Mouse (Mus musculus): Measurements from ENCODE around the gene Cntnap1. TPM values are rescaled to one million over a fixed set of nuclear protein-coding genes. Genes with fewer than 3 reads are reported as not detected.
A peak's percentile ranks its signal among the peaks of the same experiment; 100 is the strongest.

Gene Cntnap1
- total RNA-seq, 1 experiment: 0.18 TPM

- no peak overlapping the region for H3K9ac ChIP-seq (ENCODE audit: insufficient read depth, low read depth, low read length, poor library complexity, severe bottlenecking)
- no peak for DNase-seq (ENCODE audit: low read depth, low spot score)
- H3K4me1 ChIP-seq (ENCODE audit: control insufficient read depth in 2 of 2, insufficient read depth in 2 of 2, low read length in 2 of 2, poor library complexity in 1 of 2): no peaks in the 10 kb centered on the region
- H3K36me3 ChIP-seq (ENCODE audit: control insufficient read depth, insufficient read depth, low read length, poor library complexity, severe bottlenecking): no peaks in the 10 kb centered on the region; the same call in 1 of the 2 replicates
- in situ Hi-C loops (cut with MboI; ENCODE audit: low sequenced_read_pairs in 2 of 2, unreplicated experiment in 2 of 2): no loop called here
- no peak overlapping the region for H3K27ac ChIP-seq (ENCODE audit: insufficient read depth, low read depth, low read length, poor library complexity, severe bottlenecking)
- no peak for TF ChIP-seq ZNF384 (IDR thresholded peaks at IDR 0.05; ENCODE audit: low read depth, low read length)
- no peak for TF ChIP-seq HCFC1 (IDR thresholded peaks at IDR 0.05; ENCODE audit: borderline replicate concordance, insufficient read depth, low read length)
- no peak for TF ChIP-seq ZC3H11A (IDR thresholded peaks at IDR 0.05; ENCODE audit: borderline replicate concordance, low read depth, low read length)
- TF ChIP-seq CHD2 (IDR thresholded peaks at IDR 0.05; ENCODE audit: low read depth, low read length): no peak
- TF ChIP-seq MAFK (IDR thresholded peaks at IDR 0.05; ENCODE audit: insufficient read depth, low read depth, low read length): no peak
- no peak overlapping the region for H3K4me3 ChIP-seq (ENCODE audit: insufficient read depth in 1 of 2, low read depth in 1 of 2, low read length in 2 of 2, poor library complexity in 1 of 2, severe bottlenecking in 1 of 2)
- H3K9me3 ChIP-seq (ENCODE audit: control insufficient read depth, insufficient read depth, low read depth, low read length): no peaks in the 10 kb centered on the region
These were observed 51.1 kb downstream of the Cntnap1 start for GRCm38 (mm10) chr11:101221306-101221986.

GRCm38 (mm10) chr11:101224337-101224736, 54.0 kb downstream of the Cntnap1 start:
- Histone ChIP-seq H3K36me3 (ENCODE audit: control insufficient read depth, insufficient read depth, low read length, poor library complexity, severe bottlenecking) (no peaks in the 10 kb centered on the region; the same call in 1 of the 2 replicates), H3K9me3 (ENCODE audit: control insufficient read depth, insufficient read depth, low read depth, low read length) (no peaks in the 10 kb centered on the region), H3K4me1 (ENCODE audit: control insufficient read depth in 2 of 2, insufficient read depth in 2 of 2, low read length in 2 of 2, poor library complexity in 1 of 2) (peaks cover 0 to under 1% of the 10 kb centered on the region in 2 experiments; a peak in 1 of 4 replicates), H3K27ac (ENCODE audit: insufficient read depth, low read depth, low read length, poor library complexity, severe bottlenecking) (no peak overlapping the region), H3K4me3 (ENCODE audit: insufficient read depth in 1 of 2, low read depth in 1 of 2, low read length in 2 of 2, poor library complexity in 1 of 2, severe bottlenecking in 1 of 2) (no peak overlapping the region), H3K9ac (ENCODE audit: insufficient read depth, low read depth, low read length, poor library complexity, severe bottlenecking) (no peak overlapping the region)
- in situ Hi-C loops (cut with MboI; ENCODE audit: low sequenced_read_pairs in 2 of 2, unreplicated experiment in 2 of 2): no loop called here
- no peak for DNase-seq (ENCODE audit: low read depth, low spot score)
- TF ChIP-seq ZC3H11A (IDR thresholded peaks at IDR 0.05; ENCODE audit: borderline replicate concordance, low read depth, low read length) (no peak), MAFK (IDR thresholded peaks at IDR 0.05; ENCODE audit: insufficient read depth, low read depth, low read length) (no peak), CHD2 (IDR thresholded peaks at IDR 0.05; ENCODE audit: low read depth, low read length) (no peak), ZNF384 (IDR thresholded peaks at IDR 0.05; ENCODE audit: low read depth, low read length) (no peak), HCFC1 (IDR thresholded peaks at IDR 0.05; ENCODE audit: borderline replicate concordance, insufficient read depth, low read length) (no peak)

GRCm38 (mm10) chr11:101225331-101226064, 55.2 kb downstream of the Cntnap1 start:
- in situ Hi-C loops (cut with MboI; ENCODE audit: low sequenced_read_pairs in 2 of 2, unreplicated experiment in 2 of 2): no loop called here
- TF ChIP-seq ZNF384 (IDR thresholded peaks at IDR 0.05; ENCODE audit: low read depth, low read length) (no peak), MAFK (IDR thresholded peaks at IDR 0.05; ENCODE audit: insufficient read depth, low read depth, low read length) (no peak), CHD2 (IDR thresholded peaks at IDR 0.05; ENCODE audit: low read depth, low read length) (peak; percentile 34; the same call in 1 of the 2 replicates)

GRCm38 (mm10) chr11:101226065-101226701, 55.9 kb downstream of the Cntnap1 start, which contains the start of gene Ezh1:
Gene Ezh1 (minus strand): TSS chr11:101226463.
- no peaks in the 10 kb centered on the region; the same call in 1 of the 2 replicates for H3K36me3 ChIP-seq (ENCODE audit: control insufficient read depth, insufficient read depth, low read length, poor library complexity, severe bottlenecking)
- peak within 1 kb of the TSS; percentile 85 to 91 for H3K4me3 ChIP-seq (ENCODE audit: insufficient read depth in 1 of 2, low read depth in 1 of 2, low read length in 2 of 2, poor library complexity in 1 of 2, severe bottlenecking in 1 of 2)
- H3K27ac ChIP-seq (ENCODE audit: insufficient read depth, low read depth, low read length, poor library complexity, severe bottlenecking): no peak within 1 kb of the TSS
- TF ChIP-seq CHD2 (IDR thresholded peaks at IDR 0.05; ENCODE audit: low read depth, low read length): no peak
- TF ChIP-seq HCFC1 (IDR thresholded peaks at IDR 0.05; ENCODE audit: borderline replicate concordance, insufficient read depth, low read length): no peak
- no peak for TF ChIP-seq ZNF384 (IDR thresholded peaks at IDR 0.05; ENCODE audit: low read depth, low read length)
- TF ChIP-seq MAFK (IDR thresholded peaks at IDR 0.05; ENCODE audit: insufficient read depth, low read depth, low read length): no peak
- no peak for TF ChIP-seq ZC3H11A (IDR thresholded peaks at IDR 0.05; ENCODE audit: borderline replicate concordance, low read depth, low read length)
- peak; percentile 79 for DNase-seq (ENCODE audit: low read depth, low spot score)
- in situ Hi-C loops (cut with MboI; ENCODE audit: low sequenced_read_pairs in 2 of 2, unreplicated experiment in 2 of 2): no loop called here
- peak within 1 kb of the TSS; percentile 77 for H3K9ac ChIP-seq (ENCODE audit: insufficient read depth, low read depth, low read length, poor library complexity, severe bottlenecking)
- no peaks in the 10 kb centered on the region for H3K9me3 ChIP-seq (ENCODE audit: control insufficient read depth, insufficient read depth, low read depth, low read length)
- H3K4me1 ChIP-seq (ENCODE audit: control insufficient read depth in 2 of 2, insufficient read depth in 2 of 2, low read length in 2 of 2, poor library complexity in 1 of 2): peaks cover 4 to 15% of the 10 kb centered on the region in 2 experiments

More at GRCm38 (mm10) chr11:101225331-101226064, 55.2 kb downstream of the Cntnap1 start:
- no peak for DNase-seq (ENCODE audit: low read depth, low spot score)
- Histone ChIP-seq H3K9me3 (ENCODE audit: control insufficient read depth, insufficient read depth, low read depth, low read length) (no peaks in the 10 kb centered on the region), H3K4me1 (ENCODE audit: control insufficient read depth in 2 of 2, insufficient read depth in 2 of 2, low read length in 2 of 2, poor library complexity in 1 of 2) (peaks cover 0 to 9% of the 10 kb centered on the region in 2 experiments; a peak in 1 of 4 replicates), H3K9ac (ENCODE audit: insufficient read depth, low read depth, low read length, poor library complexity, severe bottlenecking) (peak overlapping the region; percentile 77), H3K36me3 (ENCODE audit: control insufficient read depth, insufficient read depth, low read length, poor library complexity, severe bottlenecking) (no peaks in the 10 kb centered on the region; the same call in 1 of the 2 replicates), H3K4me3 (ENCODE audit: insufficient read depth in 1 of 2, low read depth in 1 of 2, low read length in 2 of 2, poor library complexity in 1 of 2, severe bottlenecking in 1 of 2) (peak overlapping the region; percentile 85 to 91), H3K27ac (ENCODE audit: insufficient read depth, low read depth, low read length, poor library complexity, severe bottlenecking) (no peak overlapping the region)
